Mouse (Mus musculus) olfactory bulb, adult 2 months (tissue): ENCODE measurements around the gene Strip1.

Experiments
- CTCF ChIP-seq: fragments of 200-500 bp; IDR thresholded peaks from 2 replicates; pipeline ENCODE4 v1.5.1; 2012; ENCODE audit warnings: low read depth, mild to moderate bottlenecking, low read length, moderate library complexity; ENCODE audit not compliant: insufficient read depth
- POLR2A ChIP-seq: fragments of 200-500 bp; IDR thresholded peaks from 2 replicates; pipeline ENCODE4 v1.6.1; 2012; ENCODE audit warnings: mild to moderate bottlenecking, low read depth, low read length, moderate library complexity; ENCODE audit not compliant: insufficient read depth

DNA sequence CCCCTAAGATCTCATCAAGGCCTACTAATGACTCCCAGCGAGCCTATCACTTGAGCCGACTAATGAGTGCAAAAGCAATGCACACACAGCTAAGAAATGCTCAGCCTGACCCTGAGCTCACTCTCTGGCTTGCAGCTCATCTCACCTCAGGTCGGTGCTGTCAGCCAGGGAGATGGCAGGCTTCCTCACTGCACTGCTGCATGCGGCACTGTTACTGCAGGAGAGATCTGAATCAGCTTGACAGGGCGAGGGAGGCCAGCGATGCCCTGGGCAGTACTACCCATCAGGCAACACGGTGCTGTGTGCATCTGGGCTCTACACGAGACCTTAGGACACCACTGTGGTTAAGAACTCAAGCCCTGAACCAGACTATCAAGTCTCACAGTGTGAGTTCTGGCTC, 6.0 kb downstream of the Strip1 start:
- TF ChIP-seq CTCF (no peak), POLR2A (no peak)
